Mouse (Mus musculus): ENCODE results near the gene Sult5a1. TPM values are rescaled to one million over a fixed set of nuclear protein-coding genes. Genes with fewer than 3 reads are reported as not detected.
"Not testable (repeated sequence)": the region's sequence is repeated elsewhere in the genome, so short reads cannot be mapped to it uniquely, and the experiment has no call there.

Gene Sult5a1
- polyA plus RNA-seq, 1 experiment = 1.8 TPM

GRCm38 (mm10) chr8:123110649-123111048 is 47.5 kb downstream of the Sult5a1 start:
- peak; percentile 70 for DNase-seq (ENCODE audit: low read depth)

GRCm38 (mm10) chr8:123108953-123109352 is 49.2 kb downstream of the Sult5a1 start:
- DNase-seq (ENCODE audit: low read depth) = no peak
- TF ChIP-seq CTCF (IDR thresholded peaks at IDR 0.05; ENCODE audit: borderline replicate concordance, extremely low read depth, insufficient read depth, insufficient read length) (no peak), POLR2A (IDR thresholded peaks at IDR 0.05; ENCODE audit: borderline replicate concordance, extremely low read depth, insufficient read depth, insufficient read length, poor library complexity, severe bottlenecking) (no peak)

More at GRCm38 (mm10) chr8:123110649-123111048, 47.5 kb downstream of the Sult5a1 start:
- TF ChIP-seq CTCF (IDR thresholded peaks at IDR 0.05; ENCODE audit: borderline replicate concordance, extremely low read depth, insufficient read depth, insufficient read length) = peak; percentile 80
- no peak for TF ChIP-seq POLR2A (IDR thresholded peaks at IDR 0.05; ENCODE audit: borderline replicate concordance, extremely low read depth, insufficient read depth, insufficient read length, poor library complexity, severe bottlenecking)

GRCm38 (mm10) chr8:123108010-123108409 is 50.1 kb downstream of the Sult5a1 start:
- TF ChIP-seq CTCF (IDR thresholded peaks at IDR 0.05; ENCODE audit: borderline replicate concordance, extremely low read depth, insufficient read depth, insufficient read length) (0 out of 2 replicates have a peak, but pooled peaks have one; percentile 5), POLR2A (IDR thresholded peaks at IDR 0.05; ENCODE audit: borderline replicate concordance, extremely low read depth, insufficient read depth, insufficient read length, poor library complexity, severe bottlenecking) (no peak)
- DNase-seq (ENCODE audit: low read depth) = no peak

GRCm38 (mm10) chr8:123106531-123106930 is 51.6 kb downstream of the Sult5a1 start:
- TF ChIP-seq POLR2A (IDR thresholded peaks at IDR 0.05; ENCODE audit: borderline replicate concordance, extremely low read depth, insufficient read depth, insufficient read length, poor library complexity, severe bottlenecking) = no peak
- TF ChIP-seq CTCF (IDR thresholded peaks at IDR 0.05; ENCODE audit: borderline replicate concordance, extremely low read depth, insufficient read depth, insufficient read length) = no peak
- DNase-seq (ENCODE audit: low read depth) = no peak

GRCm38 (mm10) chr8:123105553-123106326 is 52.4 kb downstream of the Sult5a1 start:
- peak; percentile 72 for DNase-seq (ENCODE audit: low read depth)
- TF ChIP-seq CTCF (IDR thresholded peaks at IDR 0.05; ENCODE audit: borderline replicate concordance, extremely low read depth, insufficient read depth, insufficient read length) = no peak
- TF ChIP-seq POLR2A (IDR thresholded peaks at IDR 0.05; ENCODE audit: borderline replicate concordance, extremely low read depth, insufficient read depth, insufficient read length, poor library complexity, severe bottlenecking) = no peak

GRCm38 (mm10) chr8:123104046-123104767 is 53.9 kb downstream of the Sult5a1 start:
- TF ChIP-seq POLR2A (IDR thresholded peaks at IDR 0.05; ENCODE audit: borderline replicate concordance, extremely low read depth, insufficient read depth, insufficient read length, poor library complexity, severe bottlenecking) = no peak
- no peak for TF ChIP-seq CTCF (IDR thresholded peaks at IDR 0.05; ENCODE audit: borderline replicate concordance, extremely low read depth, insufficient read depth, insufficient read length)
- DNase-seq (ENCODE audit: low read depth) = no peak

- DNase-seq (ENCODE audit: low read depth) = no peak
- TF ChIP-seq CTCF (IDR thresholded peaks at IDR 0.05; ENCODE audit: borderline replicate concordance, extremely low read depth, insufficient read depth, insufficient read length) (no peak), POLR2A (IDR thresholded peaks at IDR 0.05; ENCODE audit: borderline replicate concordance, extremely low read depth, insufficient read depth, insufficient read length, poor library complexity, severe bottlenecking) (no peak)
These were observed 54.8 kb downstream of the Sult5a1 start for GRCm38 (mm10) chr8:123103285-123103684.

- DNase-seq (ENCODE audit: low read depth) = not testable (repeated sequence)
These were observed 55.3 kb downstream of the Sult5a1 start for GRCm38 (mm10) chr8:123102855-123103254.

- TF ChIP-seq POLR2A (IDR thresholded peaks at IDR 0.05; ENCODE audit: borderline replicate concordance, extremely low read depth, insufficient read depth, insufficient read length, poor library complexity, severe bottlenecking) = peak; percentile 84; the same call in 1 of the 2 replicates
- no peak for TF ChIP-seq CTCF (IDR thresholded peaks at IDR 0.05; ENCODE audit: borderline replicate concordance, extremely low read depth, insufficient read depth, insufficient read length)
- DNase-seq (ENCODE audit: low read depth) = peak; percentile 98
These were observed 56.1 kb downstream of the Sult5a1 start, which contains the start of gene Rpl13 for GRCm38 (mm10) chr8:123101735-123102685. Gene Rpl13, plus strand, starts transcription at chr8:123102350.

GRCm38 (mm10) chr8:123101244-123101643 is 56.9 kb downstream of the Sult5a1 start:
- no peak for DNase-seq (ENCODE audit: low read depth)
- TF ChIP-seq CTCF (IDR thresholded peaks at IDR 0.05; ENCODE audit: borderline replicate concordance, extremely low read depth, insufficient read depth, insufficient read length) (no peak), POLR2A (IDR thresholded peaks at IDR 0.05; ENCODE audit: borderline replicate concordance, extremely low read depth, insufficient read depth, insufficient read length, poor library complexity, severe bottlenecking) (no peak)

- TF ChIP-seq POLR2A (IDR thresholded peaks at IDR 0.05; ENCODE audit: borderline replicate concordance, extremely low read depth, insufficient read depth, insufficient read length, poor library complexity, severe bottlenecking) = no peak
- TF ChIP-seq CTCF (IDR thresholded peaks at IDR 0.05; ENCODE audit: borderline replicate concordance, extremely low read depth, insufficient read depth, insufficient read length) = no peak
- no peak for DNase-seq (ENCODE audit: low read depth)
These were observed 57.8 kb downstream of the Sult5a1 start for GRCm38 (mm10) chr8:123100288-123100687.

Measured in brain, embryonic 14.5 days (tissue).